Mouse (Mus musculus): ENCODE data around the gene Ush1g. TPM values are rescaled to one million over a fixed set of nuclear protein-coding genes. Genes with fewer than 3 reads are reported as not detected.

Gene Ush1g
- polyA plus RNA-seq, 1 experiment: 0.24 TPM

- Histone ChIP-seq H3K36me3 (ENCODE audit: control insufficient read depth, insufficient read depth, low read length, poor library complexity, severe bottlenecking) (no peaks in the 10 kb centered on the region), H3K4me1 (ENCODE audit: control insufficient read depth, insufficient read depth, low read length) (no peaks in the 10 kb centered on the region), H3K9me3 (replicated peaks; ENCODE audit: control insufficient read depth, insufficient read depth, low read length, poor library complexity, severe bottlenecking) (no peaks in the 10 kb centered on the region), H3K4me3 (ENCODE audit: low read depth, low read length) (no peak overlapping the region), H3K27me3 (ENCODE audit: control insufficient read depth, insufficient read depth, low read length, poor library complexity, severe bottlenecking) (no peaks in the 10 kb centered on the region), H3K27ac (ENCODE audit: insufficient read depth, low read length) (no peak overlapping the region), H3K9ac (ENCODE audit: low read depth, poor library complexity, severe bottlenecking) (no peak overlapping the region)
- TF ChIP-seq CTCF (IDR thresholded peaks at IDR 0.05; ENCODE audit: low read depth, low read length): no peak
- TF ChIP-seq POLR2A (IDR thresholded peaks at IDR 0.05; ENCODE audit: insufficient read depth, low read length): no peak
- TF ChIP-seq EP300 (IDR thresholded peaks at IDR 0.05; ENCODE audit: insufficient read depth, low read depth, low read length): no peak
Observed at GRCm38 (mm10) chr11:115353375-115353774, 31.5 kb upstream of the Ush1g start.

GRCm38 (mm10) chr11:115349976-115350375, 28.1 kb upstream of the Ush1g start:
- Histone ChIP-seq H3K9me3 (replicated peaks; ENCODE audit: control insufficient read depth, insufficient read depth, low read length, poor library complexity, severe bottlenecking) (no peaks in the 10 kb centered on the region), H3K27me3 (ENCODE audit: control insufficient read depth, insufficient read depth, low read length, poor library complexity, severe bottlenecking) (no peaks in the 10 kb centered on the region), H3K27ac (ENCODE audit: insufficient read depth, low read length) (no peak overlapping the region), H3K4me1 (ENCODE audit: control insufficient read depth, insufficient read depth, low read length) (no peaks in the 10 kb centered on the region), H3K36me3 (ENCODE audit: control insufficient read depth, insufficient read depth, low read length, poor library complexity, severe bottlenecking) (no peaks in the 10 kb centered on the region), H3K4me3 (ENCODE audit: low read depth, low read length) (no peak overlapping the region), H3K9ac (ENCODE audit: low read depth, poor library complexity, severe bottlenecking) (no peak overlapping the region)
- TF ChIP-seq EP300 (IDR thresholded peaks at IDR 0.05; ENCODE audit: insufficient read depth, low read depth, low read length) (no peak), POLR2A (IDR thresholded peaks at IDR 0.05; ENCODE audit: insufficient read depth, low read length) (no peak), CTCF (IDR thresholded peaks at IDR 0.05; ENCODE audit: low read depth, low read length) (no peak)

- no peak overlapping the region for H3K27ac ChIP-seq (ENCODE audit: insufficient read depth, low read length)
- no peaks in the 10 kb centered on the region for H3K4me1 ChIP-seq (ENCODE audit: control insufficient read depth, insufficient read depth, low read length)
- no peaks in the 10 kb centered on the region for H3K36me3 ChIP-seq (ENCODE audit: control insufficient read depth, insufficient read depth, low read length, poor library complexity, severe bottlenecking)
- no peaks in the 10 kb centered on the region for H3K27me3 ChIP-seq (ENCODE audit: control insufficient read depth, insufficient read depth, low read length, poor library complexity, severe bottlenecking)
- TF ChIP-seq POLR2A (IDR thresholded peaks at IDR 0.05; ENCODE audit: insufficient read depth, low read length) (no peak), EP300 (IDR thresholded peaks at IDR 0.05; ENCODE audit: insufficient read depth, low read depth, low read length) (no peak), CTCF (IDR thresholded peaks at IDR 0.05; ENCODE audit: low read depth, low read length) (no peak)
- H3K9ac ChIP-seq (ENCODE audit: low read depth, poor library complexity, severe bottlenecking): no peak overlapping the region
- no peaks in the 10 kb centered on the region for H3K9me3 ChIP-seq (replicated peaks; ENCODE audit: control insufficient read depth, insufficient read depth, low read length, poor library complexity, severe bottlenecking)
- H3K4me3 ChIP-seq (ENCODE audit: low read depth, low read length): no peak overlapping the region
Observed at GRCm38 (mm10) chr11:115348681-115349248, 26.9 kb upstream of the Ush1g start.

GRCm38 (mm10) chr11:115345515-115345914, 23.7 kb upstream of the Ush1g start:
- H3K9me3 ChIP-seq (replicated peaks; ENCODE audit: control insufficient read depth, insufficient read depth, low read length, poor library complexity, severe bottlenecking): no peaks in the 10 kb centered on the region
- TF ChIP-seq EP300 (IDR thresholded peaks at IDR 0.05; ENCODE audit: insufficient read depth, low read depth, low read length): no peak
- TF ChIP-seq POLR2A (IDR thresholded peaks at IDR 0.05; ENCODE audit: insufficient read depth, low read length): no peak
- TF ChIP-seq CTCF (IDR thresholded peaks at IDR 0.05; ENCODE audit: low read depth, low read length): no peak
- no peaks in the 10 kb centered on the region for H3K36me3 ChIP-seq (ENCODE audit: control insufficient read depth, insufficient read depth, low read length, poor library complexity, severe bottlenecking)
- no peak overlapping the region for H3K4me3 ChIP-seq (ENCODE audit: low read depth, low read length)
- H3K4me1 ChIP-seq (ENCODE audit: control insufficient read depth, insufficient read depth, low read length): no peaks in the 10 kb centered on the region
- no peak overlapping the region for H3K27ac ChIP-seq (ENCODE audit: insufficient read depth, low read length)
- H3K27me3 ChIP-seq (ENCODE audit: control insufficient read depth, insufficient read depth, low read length, poor library complexity, severe bottlenecking): no peaks in the 10 kb centered on the region
- H3K9ac ChIP-seq (ENCODE audit: low read depth, poor library complexity, severe bottlenecking): no peak overlapping the region

GRCm38 (mm10) chr11:115344967-115345366, 23.1 kb upstream of the Ush1g start:
- Histone ChIP-seq H3K4me3 (ENCODE audit: low read depth, low read length) (peak overlapping the region; percentile 46), H3K36me3 (ENCODE audit: control insufficient read depth, insufficient read depth, low read length, poor library complexity, severe bottlenecking) (no peaks in the 10 kb centered on the region), H3K27me3 (ENCODE audit: control insufficient read depth, insufficient read depth, low read length, poor library complexity, severe bottlenecking) (no peaks in the 10 kb centered on the region), H3K27ac (ENCODE audit: insufficient read depth, low read length) (no peak overlapping the region), H3K9ac (ENCODE audit: low read depth, poor library complexity, severe bottlenecking) (no peak overlapping the region), H3K9me3 (replicated peaks; ENCODE audit: control insufficient read depth, insufficient read depth, low read length, poor library complexity, severe bottlenecking) (no peaks in the 10 kb centered on the region), H3K4me1 (ENCODE audit: control insufficient read depth, insufficient read depth, low read length) (no peaks in the 10 kb centered on the region)
- no peak for TF ChIP-seq POLR2A (IDR thresholded peaks at IDR 0.05; ENCODE audit: insufficient read depth, low read length)
- TF ChIP-seq CTCF (IDR thresholded peaks at IDR 0.05; ENCODE audit: low read depth, low read length): no peak
- no peak for TF ChIP-seq EP300 (IDR thresholded peaks at IDR 0.05; ENCODE audit: insufficient read depth, low read depth, low read length)

- H3K27ac ChIP-seq (ENCODE audit: insufficient read depth, low read length): no peak overlapping the region
- H3K4me3 ChIP-seq (ENCODE audit: low read depth, low read length): no peak overlapping the region
- no peaks in the 10 kb centered on the region for H3K9me3 ChIP-seq (replicated peaks; ENCODE audit: control insufficient read depth, insufficient read depth, low read length, poor library complexity, severe bottlenecking)
- H3K27me3 ChIP-seq (ENCODE audit: control insufficient read depth, insufficient read depth, low read length, poor library complexity, severe bottlenecking): no peaks in the 10 kb centered on the region
- TF ChIP-seq CTCF (IDR thresholded peaks at IDR 0.05; ENCODE audit: low read depth, low read length) (no peak), EP300 (IDR thresholded peaks at IDR 0.05; ENCODE audit: insufficient read depth, low read depth, low read length) (no peak), POLR2A (IDR thresholded peaks at IDR 0.05; ENCODE audit: insufficient read depth, low read length) (no peak)
- no peaks in the 10 kb centered on the region for H3K36me3 ChIP-seq (ENCODE audit: control insufficient read depth, insufficient read depth, low read length, poor library complexity, severe bottlenecking)
- H3K4me1 ChIP-seq (ENCODE audit: control insufficient read depth, insufficient read depth, low read length): no peaks in the 10 kb centered on the region
- no peak overlapping the region for H3K9ac ChIP-seq (ENCODE audit: low read depth, poor library complexity, severe bottlenecking)
Observed at GRCm38 (mm10) chr11:115341866-115342265, 20.0 kb upstream of the Ush1g start.

Data from ES-Bruce4 (cell line).